ENCODE assay signal across 14 mouse cellular contexts in the genomic region with DNA sequence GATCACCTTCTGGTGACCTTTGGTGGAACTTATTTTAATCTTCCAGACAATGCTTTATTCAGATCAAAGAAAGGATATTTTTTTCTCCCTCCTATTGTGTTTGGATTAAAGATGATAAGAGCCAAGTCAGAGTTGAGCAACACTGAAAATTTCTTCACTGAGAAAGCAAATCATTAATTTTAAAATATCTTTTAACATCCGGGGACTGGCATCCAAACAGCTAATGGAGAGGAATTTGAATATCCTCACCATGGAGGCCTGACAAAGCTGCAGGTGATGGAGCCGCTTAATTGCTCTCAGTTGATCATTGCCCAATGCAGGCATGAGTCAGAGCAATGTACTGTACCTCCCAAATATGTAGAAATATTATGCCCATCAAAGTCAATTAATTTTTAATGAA.
"Had no signal": no experiment of that assay in that cellular context is flagged by ENCODE, and none has a peak within 500 bp of the region (broad histone marks: within the 10 kb centered on the region; RNA-seq: fewer than 3 reads in every experiment).

No protein-coding gene starts in this region.

- ATAC-seq: liver, postnatal 0 days; lung, postnatal 0 days; midbrain, embryonic 13.5 days; midbrain, embryonic 15.5 days had no signal

- H3K27me3 ChIP-seq: lung, embryonic 15.5 days; megakaryocyte, embryonic 14.5 days; midbrain, embryonic 13.5 days; midbrain, embryonic 15.5 days; neural tube, embryonic 12.5 days; stomach, embryonic 15.5 days had no signal

- DNase-seq: liver, postnatal 0 days; lung, adult 2 months; lung, postnatal 14 days; right cerebral cortex, postnatal 14 days; thymus, adult 2 months; thymus, postnatal 25 days; thymus, postnatal 4 days had no signal
